Mouse (Mus musculus) lung, postnatal 14 days (tissue): ENCODE data around the gene Gm17387.

Source experiments
- DNase-seq: peaks from one replicate; pipeline ENCODE4 v3.0.0; 2021

Gene Gm17387

DNA sequence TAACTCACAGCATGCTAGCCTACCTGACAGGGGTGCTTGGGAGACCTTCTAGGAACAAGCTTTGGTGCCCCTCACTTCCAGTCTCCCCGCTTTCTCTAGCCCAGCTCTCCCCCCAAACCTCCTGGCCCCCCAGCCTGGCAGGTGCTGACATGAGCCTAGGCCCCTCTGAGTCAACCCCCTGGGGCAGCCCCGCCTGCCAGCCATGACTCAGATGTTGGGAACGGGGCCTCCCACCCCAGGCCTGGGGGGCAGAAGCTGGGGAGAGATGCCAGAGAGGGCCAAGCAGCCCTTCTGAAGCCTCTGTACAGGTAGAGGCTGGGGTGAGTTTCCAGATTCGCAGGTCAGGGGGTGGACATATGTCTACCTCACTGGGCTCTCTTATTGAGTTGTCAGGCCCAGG is 49.9 kb downstream of the Gm17387 start:
- DNase-seq, result no peak
